Mouse (Mus musculus): Measurements from ENCODE around the gene Gm4871. TPM values are rescaled to one million over a fixed set of nuclear protein-coding genes. Genes with fewer than 3 reads are reported as not detected.
A peak's percentile ranks its signal among the peaks of the same experiment; 100 is the strongest.
"Not testable (repeated sequence)": the region's sequence is repeated elsewhere in the genome, so short reads cannot be mapped to it uniquely, and the experiment has no call there.

Gene Gm4871
- not detected in 2 replicates for polyA plus RNA-seq (2016; fragmentation: Nextera tagmentation; extraction: Ambion mirVana)

- not testable (repeated sequence) for H3K36me3 ChIP-seq (replicated peaks); H3K27ac ChIP-seq; H3K9ac ChIP-seq; ATAC-seq (ENCODE audit: low FRiP score); H3K4me3 ChIP-seq (replicated peaks); H3K9me3 ChIP-seq; H3K4me1 ChIP-seq; H3K4me2 ChIP-seq; H3K27me3 ChIP-seq
- WGBS, result 70% methylated on average over 5 of the region's 5 CpGs
These were observed at the start of gene Gm4871 for GRCm38 (mm10) chr5:145032391-145032790. TSS of gene Gm4871 (minus strand) at chr5:145032754.

- Histone ChIP-seq H3K9ac (no peak overlapping the region), H3K27ac (no peak overlapping the region), H3K36me3 (replicated peaks) (0 out of 2 replicates have a peak, but pooled peaks cover 3% of the 10 kb centered on the region), H3K4me2 (no peak overlapping the region), H3K9me3 (no peaks in the 10 kb centered on the region), H3K4me1 (peaks cover 10% of the 10 kb centered on the region), H3K27me3 (peaks cover 3% of the 10 kb centered on the region; the same call in 1 of the 2 replicates), H3K4me3 (replicated peaks) (no peak overlapping the region)
- ATAC-seq (ENCODE audit: low FRiP score), result no peak
- WGBS, result 92% methylated on average over 10 of the region's 10 CpGs
These were observed 49.5 kb upstream of the Gm4871 start for GRCm38 (mm10) chr5:145081866-145082613.

- Histone ChIP-seq H3K4me2 (no peak overlapping the region), H3K9me3 (no peaks in the 10 kb centered on the region), H3K4me3 (replicated peaks) (no peak overlapping the region), H3K9ac (no peak overlapping the region), H3K4me1 (no peaks in the 10 kb centered on the region), H3K36me3 (replicated peaks) (no peaks in the 10 kb centered on the region), H3K27ac (no peak overlapping the region), H3K27me3 (peaks cover 3% of the 10 kb centered on the region; the same call in 1 of the 2 replicates)
- ATAC-seq (ENCODE audit: low FRiP score), result no peak
- WGBS, result 61% methylated on average over 3 of the region's 3 CpGs
These were observed 42.5 kb upstream of the Gm4871 start for GRCm38 (mm10) chr5:145075081-145075480.

GRCm38 (mm10) chr5:145071342-145071741 lies 38.8 kb upstream of the Gm4871 start:
- Histone ChIP-seq H3K27me3 (0 out of 2 replicates have a peak, but pooled peaks cover 3% of the 10 kb centered on the region), H3K9ac (no peak overlapping the region), H3K4me2 (no peak overlapping the region), H3K4me3 (replicated peaks) (no peak overlapping the region), H3K36me3 (replicated peaks) (no peaks in the 10 kb centered on the region), H3K27ac (no peak overlapping the region), H3K4me1 (no peaks in the 10 kb centered on the region), H3K9me3 (no peaks in the 10 kb centered on the region)
- 60% methylated on average over 6 of the region's 6 CpGs for WGBS
- no peak for ATAC-seq (ENCODE audit: low FRiP score)

GRCm38 (mm10) chr5:145069707-145070106 lies 37.2 kb upstream of the Gm4871 start:
- no peak overlapping the region for H3K27ac ChIP-seq
- peak; percentile 57; the same call in 1 of the 2 replicates for ATAC-seq (ENCODE audit: low FRiP score)

GRCm38 (mm10) chr5:145068863-145069262 lies 36.3 kb upstream of the Gm4871 start:
- H3K9me3 ChIP-seq, result no peaks in the 10 kb centered on the region
- 0 out of 2 replicates have a peak, but pooled peaks cover 3% of the 10 kb centered on the region for H3K27me3 ChIP-seq
- no peaks in the 10 kb centered on the region for H3K36me3 ChIP-seq (replicated peaks)
- no peak overlapping the region for H3K27ac ChIP-seq
- H3K4me2 ChIP-seq, result no peak overlapping the region
- H3K9ac ChIP-seq, result no peak overlapping the region
- no peak for ATAC-seq (ENCODE audit: low FRiP score)
- no peaks in the 10 kb centered on the region for H3K4me1 ChIP-seq
- H3K4me3 ChIP-seq (replicated peaks), result no peak overlapping the region
- 64% methylated on average over 3 of the region's 3 CpGs for WGBS

More at GRCm38 (mm10) chr5:145069707-145070106, 37.2 kb upstream of the Gm4871 start:
- no peaks in the 10 kb centered on the region for H3K4me1 ChIP-seq
- H3K9ac ChIP-seq, result no peak overlapping the region
- H3K27me3 ChIP-seq, result 0 out of 2 replicates have a peak, but pooled peaks cover 3% of the 10 kb centered on the region
- H3K4me3 ChIP-seq (replicated peaks), result no peak overlapping the region
- no peak overlapping the region for H3K4me2 ChIP-seq
- H3K9me3 ChIP-seq, result no peaks in the 10 kb centered on the region
- WGBS, result 2% methylated on average over 5 of the region's 5 CpGs
- no peaks in the 10 kb centered on the region for H3K36me3 ChIP-seq (replicated peaks)

GRCm38 (mm10) chr5:145064765-145065340 lies 32.3 kb upstream of the Gm4871 start:
- H3K9ac ChIP-seq, result no peak overlapping the region
- no peak overlapping the region for H3K4me3 ChIP-seq (replicated peaks)
- H3K36me3 ChIP-seq (replicated peaks), result no peaks in the 10 kb centered on the region
- H3K4me2 ChIP-seq, result no peak overlapping the region
- no peaks in the 10 kb centered on the region for H3K4me1 ChIP-seq
- no peak overlapping the region for H3K27ac ChIP-seq
- H3K9me3 ChIP-seq, result no peaks in the 10 kb centered on the region
- no peak for ATAC-seq (ENCODE audit: low FRiP score)
- 0 out of 2 replicates have a peak, but pooled peaks cover 3% of the 10 kb centered on the region for H3K27me3 ChIP-seq
- 80% methylated on average over 1 of the region's 1 CpGs for WGBS

- H3K9me3 ChIP-seq, result no peaks in the 10 kb centered on the region
- whole genome bisulfite sequencing, result 79% methylated on average over 2 of the region's 2 CpGs
- ATAC-seq (ENCODE audit: low FRiP score), result no peak
These were observed 27.0 kb upstream of the Gm4871 start for GRCm38 (mm10) chr5:145059524-145059923.

GRCm38 (mm10) chr5:145058722-145059121 lies 26.2 kb upstream of the Gm4871 start:
- ATAC-seq (ENCODE audit: low FRiP score), result no peak
- no peaks in the 10 kb centered on the region for H3K4me1 ChIP-seq
- no peaks in the 10 kb centered on the region for H3K36me3 ChIP-seq (replicated peaks)
- H3K27ac ChIP-seq, result no peak overlapping the region
- H3K9me3 ChIP-seq, result no peaks in the 10 kb centered on the region
- 89% methylated on average over 7 of the region's 7 CpGs for WGBS
- no peak overlapping the region for H3K4me2 ChIP-seq
- no peak overlapping the region for H3K9ac ChIP-seq
- 0 out of 2 replicates have a peak, but pooled peaks cover 3% of the 10 kb centered on the region for H3K27me3 ChIP-seq
- H3K4me3 ChIP-seq (replicated peaks), result no peak overlapping the region

More at GRCm38 (mm10) chr5:145059524-145059923, 27.0 kb upstream of the Gm4871 start:
- H3K27ac ChIP-seq, result no peak overlapping the region
- H3K4me2 ChIP-seq, result no peak overlapping the region
- H3K4me1 ChIP-seq, result no peaks in the 10 kb centered on the region
- no peak overlapping the region for H3K9ac ChIP-seq
- H3K27me3 ChIP-seq, result 0 out of 2 replicates have a peak, but pooled peaks cover 3% of the 10 kb centered on the region
- H3K36me3 ChIP-seq (replicated peaks), result no peaks in the 10 kb centered on the region
- H3K4me3 ChIP-seq (replicated peaks), result no peak overlapping the region

- Histone ChIP-seq H3K4me1 (no peaks in the 10 kb centered on the region), H3K27me3 (0 out of 2 replicates have a peak, but pooled peaks cover 3% of the 10 kb centered on the region), H3K4me3 (replicated peaks) (no peak overlapping the region), H3K9ac (no peak overlapping the region), H3K27ac (no peak overlapping the region), H3K4me2 (no peak overlapping the region), H3K9me3 (no peaks in the 10 kb centered on the region), H3K36me3 (replicated peaks) (no peaks in the 10 kb centered on the region)
- WGBS, result 43% methylated on average over 8 of the region's 8 CpGs
- peak; percentile 20; the same call in 1 of the 2 replicates for ATAC-seq (ENCODE audit: low FRiP score)
These were observed 25.4 kb upstream of the Gm4871 start for GRCm38 (mm10) chr5:145057907-145058306.

GRCm38 (mm10) chr5:145054187-145054586 lies 21.6 kb upstream of the Gm4871 start:
- ATAC-seq (ENCODE audit: low FRiP score); H3K27me3 ChIP-seq; H3K4me3 ChIP-seq (replicated peaks); H3K36me3 ChIP-seq (replicated peaks); H3K4me2 ChIP-seq; H3K9ac ChIP-seq; H3K9me3 ChIP-seq; H3K27ac ChIP-seq; H3K4me1 ChIP-seq: not testable (repeated sequence)
- WGBS, result 92% methylated on average over 3 of the region's 3 CpGs

GRCm38 (mm10) chr5:145042690-145043089 lies 10.1 kb upstream of the Gm4871 start, which contains the start of gene 1700018F24Rik:
TSS of gene 1700018F24Rik (plus strand) at chr5:145042990.
- H3K9me3 ChIP-seq; H3K27me3 ChIP-seq; H3K4me2 ChIP-seq; H3K4me3 ChIP-seq (replicated peaks); H3K27ac ChIP-seq; ATAC-seq (ENCODE audit: low FRiP score); H3K36me3 ChIP-seq (replicated peaks); H3K9ac ChIP-seq; H3K4me1 ChIP-seq: not testable (repeated sequence)
- WGBS, result 79% methylated on average over 3 of the region's 3 CpGs

Data from forebrain, embryonic 12.5 days (tissue).